In the genomic region with DNA sequence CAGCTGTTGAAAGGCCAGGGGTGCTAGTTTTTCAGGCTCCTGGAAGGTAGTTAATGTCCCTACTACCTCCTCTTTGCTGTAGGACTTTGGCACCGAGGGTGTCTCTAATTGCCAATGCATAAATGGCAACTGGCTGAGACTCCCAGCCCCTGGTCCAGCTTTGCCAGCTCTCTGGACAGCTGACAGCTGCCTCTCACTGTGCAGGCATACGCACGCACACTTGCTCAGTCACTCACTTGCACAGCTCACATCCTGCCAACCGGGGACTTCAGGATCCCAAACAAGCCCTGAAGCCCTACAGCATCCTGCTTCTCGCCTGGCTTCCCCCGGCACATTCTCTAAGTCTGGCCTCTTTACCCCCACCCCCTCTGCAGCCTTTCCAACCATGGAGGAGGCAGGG, we compare ENCODE assay signal across 15 mouse cellular contexts.
DNase-seq lines count a peak whose midpoint lies in the region; ATAC-seq and TF ChIP-seq lines count a peak whose summit lies in the region.
"Had no signal": no experiment of that assay in that cellular context is flagged by ENCODE, and none has a peak within 500 bp of the region (broad histone marks: within the 10 kb centered on the region; RNA-seq: fewer than 3 reads in every experiment).

No protein-coding gene starts in this region.

- TF ChIP-seq CTCF in gastrocnemius, adult 2 months (IDR thresholded peaks at IDR 0.05): no peak

- H3K9me3 ChIP-seq in midbrain, embryonic 10.5 days (replicated peaks): no peaks in the 10 kb centered on the region
- no peaks in the 10 kb centered on the region for H3K9me3 ChIP-seq in midbrain, embryonic 13.5 days
- H3K9me3 ChIP-seq: embryonic facial prominence, embryonic 15.5 days; heart, embryonic 13.5 days; liver, embryonic 15.5 days; stomach, embryonic 15.5 days had no signal

- H3K4me1 ChIP-seq in midbrain, embryonic 10.5 days: peaks cover 50% of the 10 kb centered on the region
- H3K4me1 ChIP-seq in midbrain, embryonic 13.5 days (replicated peaks): peaks cover 39% of the 10 kb centered on the region
- H3K4me1 ChIP-seq: embryonic facial prominence, embryonic 15.5 days; heart, embryonic 13.5 days; liver, embryonic 15.5 days; stomach, embryonic 15.5 days had no signal

- WGBS in midbrain, embryonic 10.5 days: 76% methylated on average over 6 of the region's 6 CpGs
- whole genome bisulfite sequencing in midbrain, embryonic 13.5 days: 74% methylated on average over 6 of the region's 6 CpGs

- intact Hi-C loops in gastrocnemius, adult 2 months (cut with DNase I): no loop called here

- DNase-seq in gastrocnemius, adult 2 months: peak; percentile 54
- no peak for DNase-seq in gastrocnemius, adult 8-10 months (ENCODE audit: low spot score in 2 of 2)
- DNase-seq in midbrain, embryonic 10.5 days (ENCODE audit: low spot score): no peak
- DNase-seq in gastrocnemius, postnatal 25 days: peak; percentile 20
- DNase-seq in layer of hippocampus, postnatal 36 days: peak; percentile 10 to 41
- no peak for DNase-seq in thymus, postnatal 0 days (ENCODE audit: low spot score)
- DNase-seq: kidney, postnatal 14 days; lung, postnatal 36 days; thymus, postnatal 25 days had no signal

- no peak for ATAC-seq in midbrain, embryonic 13.5 days
- ATAC-seq: CD4-positive, CD25-positive, alpha-beta regulatory T cell, adult 4 months had no signal

- H3K27ac ChIP-seq in gastrocnemius, adult 2 months: no peak overlapping the region
- H3K27ac ChIP-seq in midbrain, embryonic 10.5 days (replicated peaks): peak overlapping the region; percentile 30
- H3K27ac ChIP-seq in midbrain, embryonic 13.5 days: no peak overlapping the region
- H3K27ac ChIP-seq: embryonic facial prominence, embryonic 15.5 days; heart, embryonic 13.5 days; liver, embryonic 15.5 days; stomach, embryonic 15.5 days had no signal

- peaks cover 35% of the 10 kb centered on the region for H3K27me3 ChIP-seq in midbrain, embryonic 10.5 days (ENCODE audit: low read depth, poor library complexity, severe bottlenecking)
- peaks cover 10% of the 10 kb centered on the region; the same call in 1 of the 2 replicates for H3K27me3 ChIP-seq in midbrain, embryonic 13.5 days
- H3K27me3 ChIP-seq: embryonic facial prominence, embryonic 15.5 days; liver, embryonic 15.5 days; stomach, embryonic 15.5 days had no signal

- no peaks in the 10 kb centered on the region for H3K36me3 ChIP-seq in midbrain, embryonic 10.5 days
- H3K36me3 ChIP-seq in midbrain, embryonic 13.5 days: no peaks in the 10 kb centered on the region
- H3K36me3 ChIP-seq: embryonic facial prominence, embryonic 15.5 days; heart, embryonic 13.5 days; liver, embryonic 15.5 days; stomach, embryonic 15.5 days had no signal

- no peak overlapping the region for H3K4me3 ChIP-seq in gastrocnemius, adult 2 months
- H3K4me3 ChIP-seq in midbrain, embryonic 10.5 days: no peak overlapping the region
- no peak overlapping the region for H3K4me3 ChIP-seq in midbrain, embryonic 13.5 days (replicated peaks)
- H3K4me3 ChIP-seq: embryonic facial prominence, embryonic 15.5 days; heart, embryonic 13.5 days; liver, embryonic 15.5 days; stomach, embryonic 15.5 days had no signal

- H3K4me2 ChIP-seq in midbrain, embryonic 13.5 days (replicated peaks): no peak overlapping the region
- H3K4me2 ChIP-seq: embryonic facial prominence, embryonic 15.5 days; heart, embryonic 13.5 days; liver, embryonic 15.5 days; stomach, embryonic 15.5 days had no signal

- H3K9ac ChIP-seq in midbrain, embryonic 13.5 days (replicated peaks): no peak overlapping the region
- H3K9ac ChIP-seq: embryonic facial prominence, embryonic 15.5 days; heart, embryonic 13.5 days; liver, embryonic 15.5 days; stomach, embryonic 15.5 days had no signal

Comparison
In these comparisons a context has a peak if more than half of its experiments do, and no peak if none do; other contexts are left out.
1. DNase-seq: peak in gastrocnemius, adult 2 months (single experiment), gastrocnemius, postnatal 25 days (single experiment) and layer of hippocampus, postnatal 36 days (2 of 2); none in gastrocnemius, adult 8-10 months (0 of 2), midbrain, embryonic 10.5 days (single experiment) and thymus, postnatal 0 days (single experiment).